Mouse (Mus musculus) thymus, adult 2 months (tissue): ENCODE data around the gene Rheb. TPM values are rescaled to one million over a fixed set of nuclear protein-coding genes. Genes with fewer than 3 reads are reported as not detected.
"Not testable (repeated sequence)": the region's sequence is repeated elsewhere in the genome, so short reads cannot be mapped to it uniquely, and the experiment has no call there.

ENCODE experiments used
- DNase-seq: peaks from one replicate; pipeline ENCODE4 v3.0.0; 2021
- H3K27ac ChIP-seq: fragments of 200-500 bp; 2 replicates; pipeline ENCODE4 v1.5.1; 2012; ENCODE audit warnings: low read length, control low read depth; ENCODE audit not compliant: control insufficient read depth, insufficient read depth
- H3K27me3 ChIP-seq: fragments of 200-500 bp; 2 replicates; pipeline ENCODE4 v1.6.1; 2012; ENCODE audit warnings: mild to moderate bottlenecking, low read length, moderate library complexity, mixed read lengths; ENCODE audit not compliant: control insufficient read depth, insufficient read depth
- H3K36me3 ChIP-seq: fragments of 200-500 bp; 2 replicates; pipeline ENCODE4 v1.6.1; 2012; ENCODE audit warnings: mild to moderate bottlenecking, low read length, moderate library complexity; ENCODE audit not compliant: control insufficient read depth, insufficient read depth
- H3K4me1 ChIP-seq: fragments of 200-500 bp; replicated peaks from 2 replicates; pipeline ENCODE4 v1.6.1; 2012; ENCODE audit warnings: low read length; ENCODE audit not compliant: control insufficient read depth, insufficient read depth
- H3K4me3 ChIP-seq: fragments of 200-500 bp; 2 replicates; pipeline ENCODE4 v1.5.1; 2012; ENCODE audit warnings: mild to moderate bottlenecking, low read length, control low read depth, moderate library complexity; ENCODE audit not compliant: control insufficient read depth, insufficient read depth
- CTCF ChIP-seq: fragments of 200-500 bp; IDR thresholded peaks from 2 replicates; pipeline ENCODE4 v1.5.1; 2012; ENCODE audit warnings: mild to moderate bottlenecking, control low read depth, low read length, moderate library complexity, borderline replicate concordance; ENCODE audit not compliant: control insufficient read depth, poor library complexity, insufficient read depth; ENCODE audit errors: extremely low read depth
- POLR2A ChIP-seq: fragments of 200-500 bp; IDR thresholded peaks from 2 replicates; pipeline ENCODE4 v1.6.1; 2012; ENCODE audit warnings: mild to moderate bottlenecking, low read length, control low read depth, moderate library complexity; ENCODE audit not compliant: control insufficient read depth, poor library complexity, insufficient read depth; ENCODE audit errors: extremely low read depth
- WGBS: fragments of 180-500 bp; shearing (Covaris S2); methylation state at CpG from one replicate; pipeline ENCODE4 v1.1.7; 2018; 5-methylcytosine and 5-hydroxymethylcytosine counted together
- polyA plus RNA-seq: library from polyadenylated mRNA; depleted of rRNA; stranded (reverse); fragments of >200 nt; gene quantifications from 2 replicates; pipeline ENCODE4 v1.2.3, GENCODE M21; 2012

Rheb gene
- polyA plus RNA-seq, 1 experiment = 23.1 TPM

DNA sequence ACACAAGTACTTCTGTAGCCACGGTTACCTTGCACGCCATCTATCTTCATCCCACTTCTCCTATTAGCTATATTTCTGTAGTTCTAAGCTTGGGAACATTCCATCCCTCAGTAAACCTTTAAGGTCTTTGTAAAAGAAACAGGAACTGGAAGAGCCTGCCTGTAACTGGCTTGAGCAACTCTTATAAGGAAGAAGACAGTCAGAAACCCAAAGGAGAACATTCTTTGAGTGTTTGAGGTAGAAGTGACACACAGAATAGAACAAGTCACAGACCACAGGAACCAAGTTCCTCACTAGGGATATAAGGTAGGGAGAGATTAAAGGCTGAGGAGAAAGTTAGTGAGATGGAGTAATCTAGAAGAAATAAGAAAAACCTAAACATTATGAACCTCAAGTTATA lies 15.3 kb downstream of the Rheb start:
- Histone ChIP-seq H3K36me3 (no peaks in the 10 kb centered on the region), H3K27ac (peak overlapping the region; percentile 54), H3K4me1 (peaks cover 18% of the 10 kb centered on the region), H3K27me3 (no peaks in the 10 kb centered on the region), H3K4me3 (no peak overlapping the region)
- TF ChIP-seq CTCF = no peak
- no peak for TF ChIP-seq POLR2A
- 40% methylated on average over 2 of the region's 2 CpGs for WGBS
- DNase-seq = no peak

DNA sequence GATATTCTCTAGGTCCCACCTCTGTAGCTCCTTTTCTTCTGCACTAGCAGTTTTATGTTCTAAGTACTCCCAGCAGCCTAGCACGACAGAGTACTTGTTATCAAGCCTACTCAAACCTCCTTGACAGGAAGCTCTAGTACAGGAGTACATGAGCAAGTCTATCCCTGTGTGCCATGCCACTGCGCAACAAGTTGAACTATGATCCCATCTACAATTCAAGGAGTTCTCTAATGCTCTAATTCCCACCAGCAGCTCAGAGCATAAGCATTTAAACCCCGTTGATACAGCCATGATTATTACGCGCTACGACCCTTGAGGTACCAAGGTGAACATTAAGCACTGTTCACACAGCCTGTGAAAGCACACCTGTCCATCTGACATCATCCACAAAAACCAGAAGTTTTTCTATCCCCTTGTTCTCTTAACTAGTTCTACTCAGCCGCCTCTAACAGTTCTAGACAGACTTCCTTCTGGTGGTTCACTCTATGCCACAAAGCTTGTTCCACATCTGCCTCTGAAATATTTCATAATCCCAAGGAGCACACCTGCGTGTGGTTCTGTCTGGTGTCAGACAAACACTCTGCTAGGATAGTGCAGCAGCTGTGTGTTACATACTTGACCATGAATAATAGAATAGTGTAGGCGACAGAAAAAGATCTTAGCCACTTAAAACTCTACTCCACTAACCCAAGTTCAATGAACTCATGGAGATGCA lies 16.2 kb downstream of the Rheb start:
- WGBS = 19% methylated on average over 9 of the region's 9 CpGs
- Histone ChIP-seq H3K27me3 (no peaks in the 10 kb centered on the region), H3K4me3 (no peak overlapping the region), H3K36me3 (no peaks in the 10 kb centered on the region), H3K27ac (no peak overlapping the region), H3K4me1 (peaks cover 18% of the 10 kb centered on the region)
- DNase-seq = peak; percentile 13
- TF ChIP-seq CTCF = no peak
- no peak for TF ChIP-seq POLR2A

DNA sequence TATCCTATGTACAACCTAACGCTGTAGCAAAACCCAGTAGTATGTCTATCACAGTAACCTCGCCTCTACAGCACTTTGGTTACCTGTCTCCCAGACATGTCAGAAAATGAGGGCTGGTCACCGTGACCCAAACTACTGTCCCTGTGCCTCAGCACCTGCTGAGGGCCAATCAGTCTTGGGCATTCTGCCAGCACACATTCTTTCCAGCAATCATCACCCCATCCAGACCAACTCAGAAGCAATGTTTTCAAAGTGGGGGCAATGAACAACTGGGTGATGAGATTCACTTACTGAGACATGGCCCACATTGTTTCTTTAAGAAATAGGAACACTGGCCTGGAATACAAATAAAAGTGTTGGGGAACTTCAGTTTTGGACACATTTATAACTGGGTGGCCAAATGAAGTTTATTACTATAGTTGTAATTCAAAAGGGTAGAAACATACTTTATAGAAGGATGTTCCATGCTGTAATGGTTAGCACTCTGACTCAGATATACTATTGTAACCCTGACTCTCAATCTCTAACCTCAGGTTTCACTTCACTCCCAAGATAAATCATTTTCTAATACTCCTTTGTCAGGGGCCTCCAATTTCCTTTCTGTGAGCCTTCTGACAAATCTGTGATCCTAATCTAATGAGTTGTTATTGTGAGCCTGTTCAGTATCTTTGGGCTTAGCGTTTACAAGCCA lies 16.9 kb downstream of the Rheb start:
- no peak for TF ChIP-seq CTCF
- TF ChIP-seq POLR2A = no peak
- no peak for DNase-seq
- H3K4me1 ChIP-seq = peaks cover 18% of the 10 kb centered on the region
- H3K27ac ChIP-seq = no peak overlapping the region
- 74% methylated on average over 4 of the region's 4 CpGs for WGBS
- H3K36me3 ChIP-seq = no peaks in the 10 kb centered on the region
- H3K4me3 ChIP-seq = no peak overlapping the region
- no peaks in the 10 kb centered on the region for H3K27me3 ChIP-seq

DNA sequence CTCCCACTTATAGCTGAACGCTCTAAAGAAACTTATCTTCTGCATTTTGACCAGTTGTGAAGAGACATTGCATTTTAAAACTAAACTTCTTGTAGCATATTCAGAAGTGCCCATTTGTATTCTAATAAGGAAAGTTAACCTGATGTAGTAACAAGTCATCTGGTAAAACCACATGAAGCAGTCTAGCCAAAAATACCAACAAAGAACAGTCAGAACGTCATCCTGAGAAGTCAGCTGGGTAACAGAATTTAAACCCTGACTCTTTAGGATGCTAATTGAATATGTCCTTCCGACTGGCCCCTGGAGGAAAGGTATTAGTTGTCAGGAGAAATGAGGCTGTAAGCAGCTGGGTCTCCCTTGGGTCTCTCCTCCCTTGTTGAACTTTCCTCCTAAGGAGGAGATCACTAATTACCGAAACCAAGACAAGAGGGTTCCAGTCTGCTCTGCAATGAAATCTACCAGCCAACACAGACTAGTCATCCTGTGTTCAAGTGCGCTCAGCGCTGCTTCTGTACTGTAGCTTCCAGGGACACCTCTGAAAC lies 18.5 kb downstream of the Rheb start:
- no peak overlapping the region for H3K27ac ChIP-seq
- H3K4me1 ChIP-seq = peaks cover 18% of the 10 kb centered on the region
- DNase-seq = no peak
- no peaks in the 10 kb centered on the region for H3K27me3 ChIP-seq
- no peak for TF ChIP-seq POLR2A
- TF ChIP-seq CTCF = no peak
- 60% methylated on average over 6 of the region's 6 CpGs for WGBS
- no peaks in the 10 kb centered on the region for H3K36me3 ChIP-seq
- no peak overlapping the region for H3K4me3 ChIP-seq

DNA sequence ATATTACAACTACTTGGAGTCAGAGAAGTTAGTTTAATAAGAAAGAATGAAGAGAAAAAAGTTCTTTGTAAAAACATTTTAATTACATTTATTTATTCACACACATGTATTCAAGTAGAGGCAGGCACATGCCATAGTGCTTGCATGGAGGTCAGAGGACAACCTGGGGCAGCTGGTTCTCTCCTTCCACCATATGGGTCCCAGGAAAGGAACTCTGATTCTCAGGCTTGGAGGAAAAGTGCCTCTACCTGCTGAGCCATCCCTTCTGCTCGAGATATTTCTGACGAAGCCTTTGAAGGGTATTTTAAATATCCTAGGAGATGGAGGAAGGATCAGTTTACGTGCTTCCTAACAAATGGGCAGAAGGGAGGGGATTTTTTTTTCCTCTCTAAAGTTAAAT lies 19.6 kb downstream of the Rheb start:
- H3K4me3 ChIP-seq = no peak overlapping the region
- peaks cover 16% of the 10 kb centered on the region for H3K4me1 ChIP-seq
- TF ChIP-seq CTCF (no peak), POLR2A (no peak)
- 84% methylated on average over 3 of the region's 3 CpGs for WGBS
- H3K27me3 ChIP-seq = no peaks in the 10 kb centered on the region
- DNase-seq = no peak
- H3K27ac ChIP-seq = no peak overlapping the region
- no peaks in the 10 kb centered on the region; the same call in 1 of the 2 replicates for H3K36me3 ChIP-seq

DNA sequence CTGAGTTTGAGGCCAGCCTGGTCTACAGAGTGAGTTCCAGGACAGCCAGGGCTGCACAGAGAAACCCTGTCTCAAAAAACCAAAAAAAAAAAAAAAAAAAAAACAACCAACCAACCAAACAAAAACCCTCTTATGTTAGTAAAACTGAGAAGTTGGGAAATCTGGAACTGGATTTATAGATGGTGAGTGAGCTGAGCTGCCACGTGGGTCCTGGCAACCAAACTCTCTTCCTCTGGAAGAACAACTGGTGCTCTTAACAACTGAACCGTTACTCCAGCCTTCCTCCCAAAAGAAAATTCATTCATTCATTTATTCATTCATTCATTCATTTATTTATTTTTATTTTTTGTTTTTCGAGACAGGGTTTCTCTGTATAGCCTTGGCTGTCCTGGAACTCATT lies 20.2 kb downstream of the Rheb start:
- peaks cover 12% of the 10 kb centered on the region for H3K4me1 ChIP-seq
- not testable (repeated sequence) for H3K36me3 ChIP-seq, H3K27me3 ChIP-seq, H3K4me3 ChIP-seq, H3K27ac ChIP-seq, DNase-seq
- 92% methylated on average over 3 of the region's 3 CpGs for WGBS
